Mouse (Mus musculus) activated CD4-positive, CD25-positive, alpha-beta regulatory T cell, adult 9 weeks (primary cell): Measurements from ENCODE around the gene Zfp668. TPM values are rescaled to one million over a fixed set of nuclear protein-coding genes. Genes with fewer than 3 reads are reported as not detected.

Experiments used
- polyA plus RNA-seq: library from polyadenylated mRNA; unstranded; fragments of 100-300 nt; shearing (Covaris generic); gene quantifications from one replicate; pipeline ENCODE4 v1.2.1, GENCODE M21; 2017

Zfp668 gene
- 21.6 TPM for polyA plus RNA-seq

GRCm38 (mm10) chr7:127876467-127877348 lies at the start of gene Zfp668:
Gene Zfp668 (minus strand): TSS chr7:127876828.

GRCm38 (mm10) chr7:127912190-127912871 lies 35.7 kb upstream of the Zfp668 start, which contains the start of gene Kat8:
Gene Kat8 (plus strand): TSS chr7:127912516.

GRCm38 (mm10) chr7:127903971-127904796 lies 27.6 kb upstream of the Zfp668 start, which contains the start of gene Bckdk:
Gene Bckdk (plus strand): TSS chr7:127904082.

GRCm38 (mm10) chr7:127895442-127895841 lies 18.8 kb upstream of the Zfp668 start, which contains the start of the genes Gm21974 and Vkorc1:
Gene Gm21974 (minus strand): TSS chr7:127895454.
Gene Vkorc1 (minus strand): TSS chr7:127895617.

GRCm38 (mm10) chr7:127890798-127891197 lies 14.2 kb upstream of the Zfp668 start, which contains the start of gene Prss53:
Gene Prss53 (minus strand): TSS chr7:127890970.

GRCm38 (mm10) chr7:127876041-127876466 lies 574 bp downstream of the Zfp668 start, which contains the start of gene Zfp646:
Gene Zfp646 (plus strand): TSS chr7:127876221.

GRCm38 (mm10) chr7:127824176-127824871 lies 52.3 kb downstream of the Zfp668 start, which contains the start of the genes Stx4a and Stx1b:
Gene Stx4a (plus strand): TSS chr7:127824294.
Gene Stx1b (minus strand): TSS chr7:127824549.

Other genes with a start within 250 kb of the Zfp668 start
- gene Bcl7c, start 167.9 kb downstream of the Zfp668 start, polyA plus RNA-seq = 20.6 TPM
- not detected for gene Ctf1, start 164.1 kb downstream of the Zfp668 start, polyA plus RNA-seq
- not detected for gene Ctf2, start 144.7 kb downstream of the Zfp668 start, polyA plus RNA-seq
- gene Fbxl19, start 132.3 kb downstream of the Zfp668 start, polyA plus RNA-seq = 0.89 TPM
- gene Orai3, start 107.0 kb downstream of the Zfp668 start, polyA plus RNA-seq = 32.8 TPM
- gene Setd1a, start 100.2 kb downstream of the Zfp668 start, polyA plus RNA-seq = 1.5 TPM
- gene Gm49388, start 91.2 kb downstream of the Zfp668 start, polyA plus RNA-seq = not detected
- gene Hsd3b7, start 76.2 kb downstream of the Zfp668 start, polyA plus RNA-seq = 4.9 TPM
- gene Stx4a, start 52.5 kb downstream of the Zfp668 start, polyA plus RNA-seq = 168 TPM
- not detected for gene Stx1b, start 52.3 kb downstream of the Zfp668 start, polyA plus RNA-seq
- gene Zfp646, start 607 bp downstream of the Zfp668 start, polyA plus RNA-seq = 65.1 TPM
- gene Prss53, start 14.1 kb upstream of the Zfp668 start, polyA plus RNA-seq = 0.81 TPM
- gene Gm21974, start 18.6 kb upstream of the Zfp668 start, polyA plus RNA-seq = not detected
- 54.2 TPM for gene Vkorc1, start 18.8 kb upstream of the Zfp668 start, polyA plus RNA-seq
- 52.5 TPM for gene Bckdk, start 27.3 kb upstream of the Zfp668 start, polyA plus RNA-seq
- 51.7 TPM for gene Kat8, start 35.7 kb upstream of the Zfp668 start, polyA plus RNA-seq
- not detected for gene Prss8, start 53.3 kb upstream of the Zfp668 start, polyA plus RNA-seq
- gene Prss36, start 69.9 kb upstream of the Zfp668 start, polyA plus RNA-seq = 5.0 TPM
- gene Fus, start 90.6 kb upstream of the Zfp668 start, polyA plus RNA-seq = 135 TPM
- gene Pycard, start 117.0 kb upstream of the Zfp668 start, polyA plus RNA-seq = 339 TPM
- not detected for gene Trim72, start 127.1 kb upstream of the Zfp668 start, polyA plus RNA-seq
- 1.3 TPM for gene Itgam, start 185.8 kb upstream of the Zfp668 start, polyA plus RNA-seq
- not detected for gene Gm49368, start 185.9 kb upstream of the Zfp668 start, polyA plus RNA-seq